17 mouse cellular contexts compared by ENCODE assay signal in genomic region chr17:29019391-29019790, GRCm38 (mm10).
"Had no signal": no experiment of that assay in that cellular context is flagged by ENCODE, and none has a peak within 500 bp of the region (broad histone marks: within the 10 kb centered on the region; RNA-seq: fewer than 3 reads in every experiment).

No protein-coding gene starts in this region.

- ATAC-seq: midbrain, embryonic 15.5 days had no signal

- H3K4me2 ChIP-seq: kidney, embryonic 15.5 days; limb, embryonic 13.5 days; liver, embryonic 13.5 days; lung, embryonic 14.5 days; midbrain, embryonic 12.5 days; midbrain, embryonic 15.5 days; neural tube, embryonic 12.5 days; neural tube, embryonic 15.5 days had no signal

- H3K4me1 ChIP-seq: midbrain, embryonic 12.5 days; neural tube, embryonic 12.5 days had no signal

- H3K27me3 ChIP-seq: kidney, embryonic 15.5 days; limb, embryonic 13.5 days; liver, embryonic 13.5 days; neural tube, embryonic 12.5 days had no signal

- H3K9ac ChIP-seq: kidney, embryonic 15.5 days; limb, embryonic 13.5 days; liver, embryonic 13.5 days; lung, embryonic 14.5 days; midbrain, embryonic 12.5 days; midbrain, embryonic 15.5 days; neural tube, embryonic 12.5 days; neural tube, embryonic 15.5 days had no signal

- H3K9me3 ChIP-seq: kidney, embryonic 15.5 days; limb, embryonic 13.5 days; liver, embryonic 13.5 days; midbrain, embryonic 12.5 days; midbrain, embryonic 15.5 days; neural tube, embryonic 12.5 days; neural tube, embryonic 15.5 days had no signal

- H3K36me3 ChIP-seq: kidney, embryonic 15.5 days; limb, embryonic 13.5 days; liver, embryonic 13.5 days; midbrain, embryonic 12.5 days; midbrain, embryonic 15.5 days; neural tube, embryonic 12.5 days; neural tube, embryonic 15.5 days had no signal

- DNase-seq: kidney, adult 8-10 months; kidney, postnatal 10 days; left cerebral cortex, postnatal 4 days; liver, embryonic 13.5 days; right cerebral cortex, adult 18-20 months; right cerebral cortex, postnatal 14 days; right cerebral cortex, postnatal 4 days; thymus, adult 2 months; thymus, postnatal 25 days had no signal

- H3K4me3 ChIP-seq: kidney, embryonic 15.5 days; limb, embryonic 13.5 days; liver, embryonic 13.5 days; midbrain, embryonic 12.5 days; midbrain, embryonic 15.5 days; neural tube, embryonic 12.5 days; neural tube, embryonic 15.5 days had no signal

- H3K27ac ChIP-seq: kidney, embryonic 15.5 days; limb, embryonic 13.5 days; liver, embryonic 13.5 days; macrophage; midbrain, embryonic 12.5 days; midbrain, embryonic 15.5 days; neural tube, embryonic 12.5 days; neural tube, embryonic 15.5 days had no signal
